Mouse (Mus musculus) monocyte, adult 5-6 weeks (primary cell): ENCODE measurements around the gene Ch25h. TPM values are rescaled to one million over a fixed set of nuclear protein-coding genes. Genes with fewer than 3 reads are reported as not detected.

Experiments used
- ATAC-seq: fragments of 153-309, 156-312 bp; replicated peaks from 2 replicates; pipeline ENCODE4 v1.8.0; 2017; ENCODE audit warnings: mild to moderate bottlenecking; ENCODE audit not compliant: low TSS enrichment, insufficient number of reproducible peaks, severe bottlenecking, poor library complexity, low FRiP score
- total RNA-seq: library from RNA; stranded (forward); fragments of 200-1000, 200-491, 200-594 nt; gene quantifications from 3 replicates; pipeline ENCODE4 v1.2.3, GENCODE M21; 2017

The Ch25h gene
- total RNA-seq, 1 experiment from 2014 or later = not detected

- peak; percentile 15; the same call in 1 of the 2 replicates for ATAC-seq
Observed at GRCm38 (mm10) chr19:34474228-34474990, 555 bp downstream of the Ch25h start.

GRCm38 (mm10) chr19:34471703-34472102, 3.3 kb downstream of the Ch25h start:
- ATAC-seq = no peak

GRCm38 (mm10) chr19:34468794-34469193, 6.2 kb downstream of the Ch25h start:
- ATAC-seq = no peak

- ATAC-seq = no peak
Observed at GRCm38 (mm10) chr19:34468216-34468615, 6.7 kb downstream of the Ch25h start.

- ATAC-seq = no peak
Observed at GRCm38 (mm10) chr19:34464453-34464852, 10.5 kb downstream of the Ch25h start.

GRCm38 (mm10) chr19:34461451-34462019, 13.4 kb downstream of the Ch25h start:
- ATAC-seq = no peak

GRCm38 (mm10) chr19:34450784-34451370, 24.1 kb downstream of the Ch25h start:
- ATAC-seq = no peak

GRCm38 (mm10) chr19:34448851-34449250, 26.1 kb downstream of the Ch25h start:
- ATAC-seq = no peak

- no peak for ATAC-seq
Observed at GRCm38 (mm10) chr19:34445410-34446012, 29.5 kb downstream of the Ch25h start.

- ATAC-seq = no peak
Observed at GRCm38 (mm10) chr19:34444785-34445184, 30.2 kb downstream of the Ch25h start.

- ATAC-seq = peak; percentile 87
Observed at GRCm38 (mm10) chr19:34441979-34442378, 33.0 kb downstream of the Ch25h start.

GRCm38 (mm10) chr19:34435197-34435611, 39.8 kb downstream of the Ch25h start:
- ATAC-seq = no peak

- ATAC-seq = no peak
Observed at GRCm38 (mm10) chr19:34431314-34431713, 43.6 kb downstream of the Ch25h start.

- no peak for ATAC-seq
Observed at GRCm38 (mm10) chr19:34423783-34424335, 51.1 kb downstream of the Ch25h start.

Other genes starting within 250 kb of the Ch25h start
- gene Acta2, start 219.6 kb downstream of the Ch25h start, total RNA-seq = 1.9 TPM in 1 of 3 replicates, not detected in the others
- 13.9 to 25.4 TPM (median 24.3 TPM) in 3 replicates for gene Fas, start 184.5 kb downstream of the Ch25h start, total RNA-seq
- gene Lipa, start 52.3 kb upstream of the Ch25h start, total RNA-seq = 71.6 to 118 TPM (median 98.2 TPM) in 3 replicates
- 13.1 to 32.7 TPM (median 16.9 TPM) in 3 replicates for gene Ifit2, start 75.5 kb upstream of the Ch25h start, total RNA-seq
- 11.5 to 16.9 TPM (median 15.2 TPM) in 3 replicates for gene Ifit3, start 108.4 kb upstream of the Ch25h start, total RNA-seq
- 1.6 to 6.7 TPM (median 6.6 TPM) in 3 replicates for gene Ifit1bl1, start 126.8 kb upstream of the Ch25h start, total RNA-seq
- gene Ifit3b, start 132.8 kb upstream of the Ch25h start, total RNA-seq = 1.1 to 2.7 TPM (median 1.6 TPM) in 3 replicates
- 0.78 to 1.8 TPM (median 1.7 TPM) in 3 replicates for gene Ifit1bl2, start 165.6 kb upstream of the Ch25h start, total RNA-seq
- gene Ifit1, start 165.7 kb upstream of the Ch25h start, total RNA-seq = 0.86 to 4.6 TPM (median 2.9 TPM) in 3 replicates